Mouse (Mus musculus) left cerebral cortex, postnatal 10 days (tissue): ENCODE measurements at regions not wholly inside any gene's neighbourhood (a gene's known extent, or its start where the extent isn't known, plus 50 kb on each side); places are given as distances from the start of the nearest gene placed in this dataset.

Experiments used
- DNase-seq, 2 experiments: peaks; one replicate each; pipeline ENCODE4 v3.0.0; 2021 to 2022; ENCODE audit warnings: low spot score in 2 of 2, mixed read lengths in 1 of 2; ENCODE audit errors: extremely low spot score in 1 of 2
- intact Hi-C: fragments of 180-260 bp; cut with DNase I; formaldehyde crosslinking; loops from one replicate; pipeline ENCODE4 v1.15.1; 2025

DNA sequence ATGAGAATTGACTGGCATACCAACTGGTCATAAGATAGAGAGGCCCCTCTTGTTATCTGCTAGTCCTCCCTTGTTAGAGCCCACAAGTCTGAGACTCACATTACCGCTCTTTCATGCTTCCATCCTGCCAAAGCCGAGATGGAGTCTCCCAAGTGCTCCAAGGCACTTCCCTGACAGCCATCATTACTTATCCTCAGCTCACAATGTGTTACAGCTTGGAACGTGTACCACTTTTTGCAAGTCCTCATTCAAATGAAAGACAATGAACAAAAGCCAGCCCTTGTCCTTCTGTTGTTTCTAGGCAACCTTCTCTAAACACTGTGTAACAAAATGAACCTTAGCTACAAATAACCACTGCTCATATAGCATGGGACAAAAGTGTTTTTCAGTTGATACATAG, 102.6 kb upstream of the Mtap start:
- intact Hi-C loops, result no loop called here

DNA sequence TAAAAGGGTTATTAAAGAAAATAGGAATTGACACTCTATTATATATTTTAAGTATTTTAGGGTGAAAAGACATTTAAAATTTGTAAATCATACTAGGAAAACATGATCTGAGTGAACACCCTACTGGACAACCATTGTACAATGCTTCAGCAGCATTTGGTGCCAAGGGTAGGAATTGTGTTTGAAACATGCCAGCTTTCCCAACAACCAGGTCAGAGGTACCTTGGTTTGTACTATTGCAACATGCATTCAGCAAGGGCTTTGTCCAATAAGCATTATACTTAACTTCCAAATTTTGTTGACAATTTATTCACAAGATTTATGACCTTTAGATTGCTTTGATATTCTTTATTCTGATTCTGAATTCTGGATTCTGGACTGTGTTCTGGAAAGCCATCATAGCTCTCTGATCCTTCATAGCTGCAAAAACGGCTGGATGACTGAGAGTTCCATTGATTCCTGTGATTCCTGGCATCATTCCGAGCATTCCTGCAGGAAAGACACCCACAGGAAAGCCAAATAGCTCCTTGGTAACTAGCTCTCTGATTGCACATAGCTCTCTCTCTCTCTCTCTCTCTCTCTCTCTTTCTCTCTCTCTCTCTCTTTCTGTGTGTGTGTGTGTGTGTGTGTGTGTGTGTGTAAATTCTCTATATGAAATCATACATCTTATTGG, 124.1 kb upstream of the Mtap start:
- intact Hi-C loops, result no loop called here
- DNase-seq, result peak in 1 of 2 experiments; percentile 23

More for the DNA sequence above, 102.6 kb upstream of the Mtap start:
- no peak for DNase-seq

DNA sequence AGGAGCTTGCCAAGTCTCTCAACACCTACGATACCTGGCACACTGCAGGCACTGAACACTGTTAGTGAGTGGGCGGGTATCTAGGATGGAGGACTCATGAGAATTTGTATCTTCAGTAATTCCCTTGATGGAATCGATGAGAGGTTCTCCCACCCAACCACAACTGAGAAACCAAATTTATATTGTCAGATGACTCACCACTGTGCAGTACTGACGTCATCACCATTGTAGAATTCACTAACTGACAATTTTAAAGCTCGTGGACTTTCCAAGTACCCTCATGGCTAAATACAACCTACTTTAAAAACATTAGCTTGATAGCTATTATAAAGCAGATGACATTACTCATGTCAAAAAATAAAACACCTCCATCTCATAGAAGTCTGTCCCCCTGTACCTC, 128.4 kb upstream of the Mtap start:
- DNase-seq, result no peak
- intact Hi-C loops, result no loop called here

DNA sequence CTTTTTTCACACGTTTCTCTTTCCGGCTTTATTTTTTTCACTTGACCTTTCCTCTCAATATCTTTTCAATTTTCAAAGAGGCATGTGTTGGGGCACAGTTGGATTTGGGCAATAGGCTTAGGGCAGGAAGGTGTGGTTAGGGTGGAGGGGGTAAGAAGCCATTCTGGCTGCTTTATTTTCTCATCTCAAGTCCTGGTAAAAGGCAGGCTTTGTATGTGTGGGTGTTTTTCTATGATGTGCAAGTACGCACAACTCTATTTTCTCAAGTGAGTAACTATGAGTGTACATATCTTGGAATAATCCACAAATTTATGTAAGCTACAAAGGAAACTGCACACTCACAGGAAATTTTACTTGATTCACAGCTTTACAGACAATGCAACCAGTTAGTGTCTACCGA, 121.5 kb upstream of the Ifne start:
- no peak for DNase-seq
- intact Hi-C loops, result no loop called here

DNA sequence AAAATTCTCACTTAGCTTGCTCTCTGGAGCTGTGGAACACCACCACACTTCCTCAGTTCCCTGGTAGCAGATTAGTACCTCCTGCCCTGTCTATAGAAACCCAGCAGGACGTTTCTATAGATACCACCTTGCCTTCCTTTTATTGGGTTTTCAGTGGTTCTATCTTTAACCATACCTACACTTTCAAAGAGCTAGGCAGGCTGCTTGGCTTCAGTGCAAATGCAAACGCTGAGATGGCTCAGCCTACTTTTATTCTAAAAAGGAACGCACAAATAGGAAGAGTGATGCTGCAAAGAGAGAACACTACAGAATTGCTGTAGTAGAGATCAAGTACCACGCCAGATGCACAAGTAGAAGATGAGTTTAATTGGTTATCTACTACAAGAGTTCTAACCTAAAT, 120.9 kb upstream of the Ifne start:
- no peak for DNase-seq
- intact Hi-C loops, result no loop called here

DNA sequence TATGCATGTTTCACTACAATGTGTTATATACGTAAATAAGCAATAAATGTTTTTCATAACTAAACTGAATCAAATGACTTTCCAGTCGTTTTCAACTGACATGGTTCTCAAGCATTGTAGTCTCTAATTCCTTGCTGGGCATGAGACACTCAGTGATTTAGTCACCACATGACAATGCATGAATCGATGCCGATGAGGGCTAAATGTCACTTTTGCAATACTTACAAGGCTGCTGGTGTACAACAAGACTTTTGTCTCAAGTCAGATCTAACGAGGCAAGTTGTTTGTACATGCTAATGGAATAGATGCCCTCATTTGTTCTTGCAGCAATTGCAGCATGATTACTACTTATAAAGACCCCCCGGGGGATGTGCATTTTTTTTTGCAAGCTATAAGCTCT, 120.2 kb upstream of the Ifne start:
- DNase-seq, result no peak
- intact Hi-C loops, result no loop called here

DNA sequence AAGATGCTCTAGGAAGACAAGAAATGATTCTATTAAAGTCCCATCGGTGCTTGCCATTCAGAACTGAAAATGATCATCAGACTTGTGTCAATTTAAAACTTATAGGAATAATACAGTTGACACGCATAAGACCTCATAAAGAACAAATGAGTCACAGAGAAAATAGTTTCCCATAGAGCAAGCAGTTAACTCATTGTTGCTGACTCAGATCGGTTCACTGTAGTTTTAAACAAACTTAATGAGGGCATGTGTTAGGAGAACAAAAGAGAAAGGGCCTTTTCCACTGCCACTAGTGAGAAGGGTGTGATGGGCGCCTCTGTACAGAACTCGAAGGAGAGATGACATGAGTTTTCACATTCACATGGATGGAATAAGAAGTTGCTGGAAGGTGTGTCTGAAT, 118.3 kb upstream of the Ifne start:
- DNase-seq, result no peak
- intact Hi-C loops, result no loop called here

DNA sequence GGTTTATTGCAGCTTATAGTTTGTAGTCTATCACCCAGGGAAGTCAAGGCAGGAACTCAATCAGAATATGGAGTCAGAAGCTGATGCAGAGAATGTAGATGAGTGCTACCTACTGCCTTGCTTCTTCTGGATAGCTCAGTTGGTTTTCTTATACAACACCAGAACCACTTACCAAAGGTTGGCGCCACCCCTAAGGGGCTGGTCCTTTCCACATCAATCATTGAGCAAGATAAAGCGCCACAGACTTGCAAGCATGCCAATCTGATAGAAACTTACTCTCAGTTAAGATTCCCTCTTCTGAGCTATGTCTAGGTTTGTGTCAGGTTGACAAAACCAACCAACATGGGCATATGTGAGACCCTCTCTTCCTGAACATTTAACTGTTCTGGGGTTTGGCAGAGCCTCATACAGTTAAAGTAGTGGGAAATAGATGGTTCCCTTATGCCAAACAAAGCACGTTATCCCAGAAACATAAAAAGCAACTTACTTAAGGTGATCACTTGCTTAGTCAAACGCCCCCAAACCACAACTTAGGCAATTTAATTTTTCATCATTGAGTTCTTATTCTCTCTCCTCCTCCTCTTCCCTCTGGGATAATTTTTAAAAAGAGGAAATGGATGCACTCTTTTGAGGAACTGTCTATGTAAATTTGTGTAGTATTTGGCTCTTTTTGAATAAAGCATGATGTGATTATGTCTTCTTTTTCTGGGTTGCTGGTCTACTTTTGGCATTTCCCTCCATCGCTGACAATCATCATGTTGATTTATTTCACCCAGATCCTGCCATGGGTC, 115.3 kb upstream of the Ifne start:
- no peak for DNase-seq
- intact Hi-C loops, result no loop called here

DNA sequence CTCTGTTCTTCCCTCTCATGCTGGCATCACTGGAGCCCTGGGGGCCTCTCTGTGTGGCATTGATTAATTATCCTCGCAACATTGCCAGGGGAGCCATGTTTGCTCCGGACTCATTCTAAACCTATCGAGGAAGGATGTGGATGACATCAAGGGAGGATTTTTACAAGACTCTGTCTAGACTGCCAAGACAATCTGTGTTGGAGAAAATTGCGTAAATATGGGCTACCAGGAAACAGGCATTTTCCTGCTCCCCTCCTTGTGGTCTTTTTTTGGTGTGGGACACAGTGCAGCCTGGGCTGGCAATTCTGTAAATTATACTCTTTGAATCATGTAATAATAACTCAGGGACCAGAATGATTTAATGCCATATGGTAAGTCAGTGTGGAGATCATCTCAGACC, 114.5 kb upstream of the Ifne start:
- intact Hi-C loops, result no loop called here
- DNase-seq, result no peak

DNA sequence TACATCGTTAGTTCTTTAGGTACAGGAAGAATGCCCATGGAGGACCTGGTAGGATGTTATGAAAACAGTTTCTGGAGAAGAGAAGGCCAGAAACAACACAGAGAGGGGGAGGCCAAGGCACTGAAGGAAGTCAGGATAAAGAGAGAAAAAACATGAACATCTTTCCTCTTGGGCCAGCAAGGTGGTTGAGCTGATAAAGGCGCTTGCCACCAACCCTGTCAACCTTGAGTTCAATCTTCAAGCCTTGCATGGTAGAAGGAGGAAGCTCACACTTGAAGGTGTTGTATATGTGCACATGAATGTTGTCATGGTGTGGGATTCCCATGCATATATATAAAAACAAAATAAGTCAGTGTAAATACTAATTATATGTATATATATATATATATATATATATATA, 112.5 kb upstream of the Ifne start:
- DNase-seq, result no peak
- intact Hi-C loops, result no loop called here

DNA sequence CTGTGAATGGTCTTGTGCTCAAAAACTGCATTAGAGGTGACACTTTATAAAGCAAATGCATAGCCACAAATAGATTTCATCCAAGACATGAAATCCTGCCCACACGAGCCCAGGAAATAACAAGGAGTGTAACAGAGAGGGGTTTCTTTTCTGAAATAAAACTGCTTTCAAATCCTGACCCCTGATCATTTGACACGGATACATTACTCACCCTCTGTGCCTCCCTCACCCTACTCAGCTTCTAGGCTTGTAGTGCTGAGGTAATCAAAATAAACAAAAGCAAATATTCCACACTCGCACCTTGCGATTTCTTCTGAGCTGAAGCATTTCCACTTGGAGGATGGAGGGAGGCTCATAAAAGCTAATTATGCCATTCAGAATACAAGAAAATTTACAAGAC, 108.4 kb upstream of the Ifne start:
- DNase-seq, result no peak
- intact Hi-C loops, result no loop called here

DNA sequence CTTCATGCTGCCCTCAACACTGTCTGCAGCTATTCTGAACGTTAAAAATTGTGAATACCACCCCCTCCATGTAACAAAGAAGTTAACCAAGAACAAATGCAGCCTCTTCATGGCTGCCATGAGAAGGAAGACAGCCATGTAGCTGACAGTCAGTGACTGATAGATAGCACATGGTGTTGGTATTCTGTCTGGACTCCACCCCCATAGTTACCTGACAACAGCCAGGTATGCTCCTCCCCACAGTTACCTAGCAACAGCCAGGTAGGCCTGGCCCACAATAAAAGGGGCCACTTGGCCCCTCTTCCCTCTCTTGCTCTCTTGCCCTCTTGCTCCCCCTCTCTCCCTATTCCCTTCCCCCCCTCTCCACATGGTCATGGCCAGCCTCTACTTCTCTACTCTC, 107.1 kb upstream of the Ifne start:
- intact Hi-C loops, result no loop called here
- DNase-seq, result no peak

DNA sequence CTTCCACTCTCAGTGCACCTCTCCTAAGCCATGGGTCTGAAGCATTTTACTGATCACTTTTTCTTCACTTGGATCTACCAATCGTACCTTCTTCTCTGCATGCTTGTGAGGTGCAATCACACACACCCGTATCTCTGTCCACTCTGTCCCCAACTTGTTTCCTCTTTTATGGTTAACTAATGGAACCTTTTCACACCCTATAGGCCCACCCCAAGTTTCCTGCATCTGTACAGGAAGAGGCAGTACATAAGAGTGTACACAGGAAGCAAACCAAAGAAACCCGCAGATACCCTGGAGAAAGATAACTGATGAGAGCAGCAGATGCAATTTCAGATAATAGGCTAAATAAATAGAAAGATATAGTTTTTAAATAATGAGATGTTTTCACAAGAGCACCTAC, 102.5 kb upstream of the Ifne start:
- no peak for DNase-seq
- intact Hi-C loops, result no loop called here

DNA sequence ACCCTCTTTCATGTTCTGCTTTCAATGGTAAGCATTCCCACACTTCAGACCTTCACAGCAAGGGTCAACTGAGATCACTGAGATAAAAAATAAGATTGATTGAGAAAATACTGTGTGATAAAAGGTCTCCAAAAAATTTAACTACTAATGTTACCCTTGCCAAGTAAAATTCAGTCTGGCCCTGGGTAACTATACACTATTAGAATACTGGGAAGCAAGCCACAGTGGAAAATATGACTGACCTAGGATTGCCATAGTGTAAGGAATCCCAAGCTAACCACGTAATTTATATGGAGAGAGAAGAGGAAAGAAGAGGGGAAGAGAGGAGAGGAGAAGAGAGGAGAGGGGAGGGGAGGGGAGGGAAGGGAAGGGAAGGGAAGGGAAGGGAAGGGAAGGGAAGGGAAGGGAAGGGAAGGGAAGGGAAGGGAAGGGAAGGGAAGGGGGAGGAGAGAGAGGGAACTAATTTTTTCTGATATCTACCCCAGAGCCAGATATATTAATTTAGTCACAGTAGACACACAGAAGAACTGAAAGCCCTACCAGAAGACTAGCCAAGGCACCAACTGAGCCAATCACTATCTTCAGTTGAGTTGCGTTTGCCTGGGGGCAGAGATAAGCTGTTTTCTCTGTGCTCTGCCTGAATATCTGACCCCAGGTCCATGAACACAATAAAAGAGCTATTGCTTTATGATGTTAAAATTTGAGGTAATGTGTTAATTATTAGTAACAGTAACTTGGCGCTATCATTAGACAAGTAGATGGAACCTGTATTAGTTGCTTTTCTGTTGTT, 97.3 kb upstream of the Ifne start:
- no peak for DNase-seq
- intact Hi-C loops, result no loop called here

DNA sequence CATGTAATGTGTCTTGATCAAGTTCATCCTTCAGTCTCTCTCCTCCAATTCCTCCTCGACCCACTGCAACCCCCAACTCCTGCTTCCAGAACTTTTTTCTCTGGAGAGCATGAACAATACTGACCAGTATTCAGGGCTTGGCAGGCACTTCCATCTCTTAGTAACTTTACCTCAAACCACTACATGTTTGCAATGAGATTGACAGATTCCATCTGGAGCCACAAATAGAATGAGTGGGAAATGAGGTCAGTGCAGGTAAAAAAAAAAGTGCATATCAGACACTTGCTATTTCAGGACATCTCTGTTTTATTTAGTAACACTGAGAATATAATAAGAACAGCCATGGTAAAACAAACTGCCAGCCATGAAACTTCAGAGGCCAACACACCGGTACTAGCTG, 94.5 kb upstream of the Ifne start:
- intact Hi-C loops, result no loop called here

DNA sequence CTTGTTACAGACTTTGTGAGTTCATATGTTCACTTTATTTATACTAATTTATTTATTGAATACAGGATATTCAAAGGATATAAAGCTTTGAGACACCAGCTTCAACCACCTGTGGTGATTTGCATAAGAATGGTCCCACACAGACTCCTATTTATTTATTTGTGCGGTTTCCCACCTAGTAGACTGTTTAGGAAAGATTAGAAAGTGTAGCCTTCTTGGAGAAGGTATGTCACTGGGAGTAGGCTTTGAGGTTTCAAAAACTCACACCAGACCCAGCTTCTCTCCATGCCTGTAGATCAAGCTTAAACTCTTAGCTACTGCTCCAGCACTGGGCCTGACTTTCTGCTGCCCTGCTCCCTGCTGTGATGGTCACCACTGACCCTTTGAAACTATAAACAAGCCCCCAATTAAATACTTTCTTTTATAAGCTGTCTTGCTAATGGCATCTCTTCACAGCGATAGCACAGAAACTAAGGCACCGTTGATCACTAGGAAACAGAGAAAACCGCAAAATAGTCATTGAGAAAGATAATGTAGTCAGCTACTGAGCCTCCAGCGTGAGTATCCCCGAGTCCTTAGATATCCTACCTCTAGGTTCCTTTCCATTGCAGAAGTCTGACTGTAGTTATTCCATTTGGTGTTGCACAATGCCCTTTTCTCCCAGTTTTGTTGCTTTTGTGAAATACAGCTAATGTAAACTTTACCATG, 89.3 kb upstream of the Ifne start:
- intact Hi-C loops, result no loop called here
- no peak for DNase-seq

More for the DNA sequence above, 94.5 kb upstream of the Ifne start:
- DNase-seq, result no peak

DNA sequence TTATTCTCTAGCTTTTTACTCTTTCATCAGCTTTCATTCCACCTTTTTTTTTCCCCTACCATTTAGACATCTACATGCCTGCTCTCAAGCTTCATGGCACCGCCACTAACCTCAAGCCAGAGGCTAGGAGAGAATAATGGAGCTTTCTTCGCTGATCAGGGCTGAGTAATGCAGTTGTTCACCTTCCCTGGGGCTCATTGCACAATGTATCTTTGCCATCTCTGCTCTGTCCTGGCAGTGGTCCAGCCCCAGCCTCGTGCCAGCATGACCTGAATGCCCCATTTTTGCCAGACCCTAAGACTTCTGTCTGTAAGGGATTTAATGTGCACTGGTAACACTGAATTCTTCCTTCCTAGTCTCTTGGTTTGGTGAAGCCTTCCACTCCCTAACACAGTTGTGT, 79.6 kb upstream of the Ifne start:
- DNase-seq, result no peak
- intact Hi-C loops, result no loop called here

DNA sequence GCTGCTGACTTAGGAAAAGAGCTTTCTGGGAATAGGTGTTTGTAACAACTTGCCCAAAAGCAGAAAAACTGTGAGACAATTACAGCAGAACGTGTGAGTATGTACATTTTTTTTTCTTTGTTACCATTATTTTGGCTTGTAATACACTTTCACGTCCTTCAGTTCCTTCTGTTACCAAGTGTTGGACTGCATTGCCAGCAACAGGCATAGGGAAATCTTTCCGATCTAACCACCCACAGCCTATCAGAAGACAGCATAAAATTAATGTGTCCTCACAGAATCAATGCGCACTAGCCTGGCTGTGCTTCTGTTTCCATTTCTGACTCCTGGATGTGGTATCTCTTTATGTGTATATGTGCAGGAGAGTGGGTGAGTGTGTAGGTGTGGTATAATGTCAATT, 76.6 kb upstream of the Ifne start:
- intact Hi-C loops, result no loop called here
- DNase-seq, result no peak

DNA sequence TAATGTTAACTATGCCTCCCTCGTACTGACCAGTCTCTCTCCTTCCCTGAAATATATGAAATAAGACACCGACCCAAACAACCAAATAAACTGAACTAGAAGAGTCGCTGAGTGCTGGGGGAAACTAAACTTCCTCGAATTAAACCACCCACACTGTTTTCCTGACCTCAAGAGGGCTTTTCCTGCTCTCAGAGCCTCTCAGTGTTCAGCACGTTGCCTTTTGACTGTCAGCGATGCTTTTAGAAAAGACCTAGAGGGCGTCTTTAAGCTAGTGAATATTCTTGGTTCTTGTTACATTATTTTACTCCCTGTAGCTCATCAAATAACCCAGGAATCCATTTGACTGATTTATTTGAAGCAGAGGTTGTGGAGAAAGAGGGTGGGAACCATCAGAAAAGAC, 76.2 kb upstream of the Ifne start:
- DNase-seq, result no peak
- intact Hi-C loops, result no loop called here
